9 mouse cellular contexts compared by ENCODE assay signal in the genomic region with DNA sequence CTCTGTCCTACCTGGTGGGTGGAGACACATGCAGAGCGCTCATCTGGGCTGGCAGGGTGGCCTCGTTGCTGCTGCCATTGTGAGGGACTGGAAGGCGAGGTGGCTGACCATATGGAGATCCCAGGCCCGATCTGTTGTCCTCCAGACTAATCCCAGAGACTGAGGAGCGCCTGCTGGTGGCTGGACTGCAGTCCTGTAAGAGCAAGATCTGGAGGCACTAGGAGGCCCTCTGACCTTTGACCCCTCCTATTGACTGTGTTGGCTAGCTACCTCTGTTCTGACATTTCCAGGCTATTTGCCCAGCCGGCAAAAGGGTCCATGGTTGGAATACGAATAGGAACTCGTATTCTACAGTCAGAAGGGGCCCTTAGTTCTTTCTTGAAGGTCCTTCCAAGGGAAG. TPM values are rescaled to one million over a fixed set of nuclear protein-coding genes. Genes with fewer than 3 reads are reported as not detected.
A peak's percentile ranks its signal among the peaks of the same experiment; 100 is the strongest.
DNase-seq lines count a peak whose midpoint lies in the region; ATAC-seq lines count a peak whose summit lies in the region.
"Had no signal": no experiment of that assay in that cellular context is flagged by ENCODE, and none has a peak within 500 bp of the region (broad histone marks: within the 10 kb centered on the region; RNA-seq: fewer than 3 reads in every experiment).

No protein-coding gene starts in this region.

- ATAC-seq in midbrain, embryonic 11.5 days (ENCODE audit: low FRiP score): no peak
- no peak for ATAC-seq in midbrain, embryonic 14.5 days (ENCODE audit: low FRiP score, low TSS enrichment)
- ATAC-seq in embryonic facial prominence, embryonic 12.5 days (ENCODE audit: insufficient number of reproducible peaks, insufficient read depth, low FRiP score, low TSS enrichment): no peak
- no peak for ATAC-seq in activated CD4-positive, CD25-positive, alpha-beta regulatory T cell, adult 4 months

- no peaks in the 10 kb centered on the region for H3K9me3 ChIP-seq in midbrain, embryonic 11.5 days (ENCODE audit: control insufficient read depth, low read length)
- H3K9me3 ChIP-seq in midbrain, embryonic 14.5 days (ENCODE audit: control insufficient read depth, low read length): no peaks in the 10 kb centered on the region
- no peaks in the 10 kb centered on the region for H3K9me3 ChIP-seq in embryonic facial prominence, embryonic 12.5 days

- H3K9ac ChIP-seq in midbrain, embryonic 11.5 days (ENCODE audit: low read length): no peak overlapping the region
- no peak overlapping the region for H3K9ac ChIP-seq in midbrain, embryonic 14.5 days (replicated peaks; ENCODE audit: low read length)
- no peak overlapping the region for H3K9ac ChIP-seq in embryonic facial prominence, embryonic 12.5 days

- 16% methylated on average over 8 of the region's 8 CpGs for WGBS in midbrain, embryonic 11.5 days
- WGBS in midbrain, embryonic 14.5 days: 18% methylated on average over 8 of the region's 8 CpGs
- WGBS in embryonic facial prominence, embryonic 12.5 days: 38% methylated on average over 8 of the region's 8 CpGs

- peak; percentile 84 for DNase-seq in heart, adult 11 months
- no peak for DNase-seq in heart, postnatal 36 days
- DNase-seq in midbrain, embryonic 11.5 days (ENCODE audit: low spot score, missing footprints): peak; percentile 86
- no peak for DNase-seq in midbrain, embryonic 14.5 days
- DNase-seq in retina, embryonic 14.5 days (ENCODE audit: low spot score): peak; percentile 37
- DNase-seq in urinary bladder, postnatal 4 days (ENCODE audit: low spot score in 2 of 2): no peak

- intact Hi-C loops in heart, postnatal 36 days (cut with DNase I): no loop called here

- H3K27ac ChIP-seq in midbrain, embryonic 11.5 days (ENCODE audit: low read depth, low read length): no peak overlapping the region
- no peak overlapping the region for H3K27ac ChIP-seq in midbrain, embryonic 14.5 days (replicated peaks; ENCODE audit: low read depth, low read length)
- peak overlapping the region; percentile 93 for H3K27ac ChIP-seq in embryonic facial prominence, embryonic 12.5 days

- H3K4me3 ChIP-seq in midbrain, embryonic 11.5 days (ENCODE audit: low read depth, low read length): no peak overlapping the region
- no peak overlapping the region for H3K4me3 ChIP-seq in midbrain, embryonic 14.5 days (replicated peaks; ENCODE audit: low read depth, low read length)
- no peak overlapping the region for H3K4me3 ChIP-seq in embryonic facial prominence, embryonic 12.5 days

- peaks cover 18% of the 10 kb centered on the region for H3K4me1 ChIP-seq in midbrain, embryonic 11.5 days (ENCODE audit: control insufficient read depth, insufficient read depth, low read length)
- peaks cover 12% of the 10 kb centered on the region; the same call in 1 of the 2 replicates for H3K4me1 ChIP-seq in midbrain, embryonic 14.5 days (ENCODE audit: control insufficient read depth, insufficient read depth, low read length)
- H3K4me1 ChIP-seq in embryonic facial prominence, embryonic 12.5 days: peaks cover 54% of the 10 kb centered on the region

- H3K4me2 ChIP-seq in midbrain, embryonic 11.5 days: no peak overlapping the region
- no peak overlapping the region for H3K4me2 ChIP-seq in midbrain, embryonic 14.5 days (ENCODE audit: low read length)
- H3K4me2 ChIP-seq in embryonic facial prominence, embryonic 12.5 days (replicated peaks): no peak overlapping the region

- no peaks in the 10 kb centered on the region for H3K36me3 ChIP-seq in midbrain, embryonic 11.5 days (ENCODE audit: control insufficient read depth, insufficient read depth, low read length)
- no peaks in the 10 kb centered on the region for H3K36me3 ChIP-seq in midbrain, embryonic 14.5 days (ENCODE audit: control insufficient read depth, insufficient read depth, low read length)
- H3K36me3 ChIP-seq in embryonic facial prominence, embryonic 12.5 days: peaks cover 51% of the 10 kb centered on the region

- H3K27me3 ChIP-seq in midbrain, embryonic 11.5 days (ENCODE audit: control insufficient read depth, insufficient read depth, low read length): no peaks in the 10 kb centered on the region
- H3K27me3 ChIP-seq in midbrain, embryonic 14.5 days (ENCODE audit: control insufficient read depth, insufficient read depth, low read length): no peaks in the 10 kb centered on the region
- no peaks in the 10 kb centered on the region for H3K27me3 ChIP-seq in embryonic facial prominence, embryonic 12.5 days

RNA-seq across cellular contexts. Expression of gene Pdlim4, which starts 12.7 kb away (rescaled TPM):
- 10 to 100 TPM; 29.4 to 37.1 TPM for total RNA-seq in heart, postnatal 36 days (2021)
- 36.1 and 38.4 TPM in 2 replicates for polyA plus RNA-seq in midbrain, embryonic 11.5 days (2014; fragmentation: Nextera tagmentation; extraction: Ambion mirVana)
- 21.4 and 25.0 TPM in 2 replicates for polyA plus RNA-seq in midbrain, embryonic 14.5 days (2014; fragmentation: Nextera tagmentation; extraction: Ambion mirVana)
- 144 and 146 TPM in 2 replicates for polyA plus RNA-seq in embryonic facial prominence, embryonic 12.5 days (2016; fragmentation: Nextera tagmentation; extraction: Ambion mirVana)
- 1 to 10 TPM in 1 of 2 experiments, under 1 TPM in 1; 0.57 to 1.3 TPM for polyA plus RNA-seq in activated CD4-positive, CD25-positive, alpha-beta regulatory T cell, adult 4 months (2017; shearing (Covaris generic))

RNA-seq across cellular contexts. Expression of gene Slc22a4, which starts 28.2 kb away (rescaled TPM):
- 1 to 10 TPM; 4.2 to 4.6 TPM for total RNA-seq in heart, postnatal 36 days (2021)
- 1.4 and 1.5 TPM in 2 replicates for polyA plus RNA-seq in midbrain, embryonic 11.5 days (2014; fragmentation: Nextera tagmentation; extraction: Ambion mirVana)
- polyA plus RNA-seq in midbrain, embryonic 14.5 days (2014; fragmentation: Nextera tagmentation; extraction: Ambion mirVana): 2.5 TPM in 2 replicates
- polyA plus RNA-seq in embryonic facial prominence, embryonic 12.5 days (2016; fragmentation: Nextera tagmentation; extraction: Ambion mirVana): 2.0 and 2.9 TPM in 2 replicates
- polyA plus RNA-seq in activated CD4-positive, CD25-positive, alpha-beta regulatory T cell, adult 4 months (2017; shearing (Covaris generic)): under 1 TPM in 1 of 2 experiments, not detected in 1; 0.20 TPM

RNA-seq across cellular contexts. Expression of gene P4ha2, which starts 43.8 kb away (rescaled TPM):
- total RNA-seq in heart, postnatal 36 days (2021): 10 to 100 TPM; 44.0 to 66.1 TPM
- 18.6 and 20.5 TPM in 2 replicates for polyA plus RNA-seq in midbrain, embryonic 11.5 days (2014; fragmentation: Nextera tagmentation; extraction: Ambion mirVana)
- 6.5 and 10.5 TPM in 2 replicates for polyA plus RNA-seq in midbrain, embryonic 14.5 days (2014; fragmentation: Nextera tagmentation; extraction: Ambion mirVana)
- polyA plus RNA-seq in embryonic facial prominence, embryonic 12.5 days (2016; fragmentation: Nextera tagmentation; extraction: Ambion mirVana): 56.8 and 59.7 TPM in 2 replicates
- polyA plus RNA-seq in activated CD4-positive, CD25-positive, alpha-beta regulatory T cell, adult 4 months (2017; shearing (Covaris generic)): not detected
- total RNA-seq: monocyte, adult 5-6 weeks had no signal

Comparison
In these comparisons a context has a peak if more than half of its experiments do, and no peak if none do; other contexts are left out.
1. DNase-seq: peak in heart, adult 11 months (single experiment), midbrain, embryonic 11.5 days (single experiment) and retina, embryonic 14.5 days (single experiment); none in heart, postnatal 36 days (0 of 2), midbrain, embryonic 14.5 days (single experiment) and urinary bladder, postnatal 4 days (0 of 2).